Mouse (Mus musculus): ENCODE data around the gene Pip4k2b.

GRCm38 (mm10) chr11:97733689-97734088 is 10.8 kb downstream of the Pip4k2b start:
- TF ChIP-seq CTCF (IDR thresholded peaks at IDR 0.05; ENCODE audit: extremely low read depth, insufficient read depth, insufficient read length, insufficient replicate concordance) (no peak), POLR2A (IDR thresholded peaks at IDR 0.05; ENCODE audit: low read depth, low read length) (no peak)
